In the genomic region with DNA sequence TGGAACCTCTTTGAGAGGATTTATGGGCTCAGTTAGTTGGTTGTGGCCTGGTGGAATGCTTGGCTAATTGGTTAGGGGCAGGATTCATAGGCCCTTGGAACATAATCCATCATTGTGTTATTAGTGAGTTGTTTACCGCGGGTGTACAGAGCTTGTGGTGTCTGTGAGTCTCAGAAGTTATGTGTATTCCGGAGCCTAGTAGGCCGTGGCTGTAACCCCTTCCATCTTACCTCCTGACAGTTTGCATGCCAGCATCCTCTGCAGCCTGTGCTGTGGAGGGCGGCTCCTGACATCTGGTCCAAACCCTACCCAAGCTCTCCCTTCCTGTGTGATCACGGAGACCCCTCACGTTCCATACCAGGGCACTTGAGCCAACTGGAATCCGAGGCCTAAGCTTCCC, we compare ENCODE assay signal across 16 mouse cellular contexts. TPM values are rescaled to one million over a fixed set of nuclear protein-coding genes. Genes with fewer than 3 reads are reported as not detected.
DNase-seq lines count a peak whose midpoint lies in the region; ATAC-seq and TF ChIP-seq lines count a peak whose summit lies in the region.
"Had no signal": no experiment of that assay in that cellular context is flagged by ENCODE, and none has a peak within 500 bp of the region (broad histone marks: within the 10 kb centered on the region; RNA-seq: fewer than 3 reads in every experiment).

No protein-coding gene starts in this region.

- intact Hi-C loops in left cerebral cortex, adult 2 months (cut with DNase I): loop anchor here (5.0 kb wide), 1 partner anchor 33 kb away; no protein-coding TSS in a partner anchor
- intact Hi-C loops in left cerebral cortex, postnatal 25 days (cut with DNase I): no loop called here

- WGBS in midbrain, embryonic 12.5 days: 82% methylated on average over 8 of the region's 8 CpGs
- WGBS in neural tube, embryonic 15.5 days: 63% methylated on average over 8 of the region's 8 CpGs

- no peak for ATAC-seq in midbrain, embryonic 12.5 days (ENCODE audit: low FRiP score, low read depth)
- ATAC-seq in neural tube, embryonic 15.5 days (ENCODE audit: low FRiP score): no peak
- ATAC-seq: inflammation-experienced regulatory T-cells, adult 6 months had no signal

- H3K27ac ChIP-seq in left cerebral cortex, adult 2 months: 0 out of 2 replicates have a peak overlapping the region, but pooled peaks have one; percentile 41
- no peak overlapping the region for H3K27ac ChIP-seq in midbrain, embryonic 12.5 days (replicated peaks)
- H3K27ac ChIP-seq in neural tube, embryonic 15.5 days (replicated peaks): no peak overlapping the region

- H3K36me3 ChIP-seq in midbrain, embryonic 12.5 days: no peaks in the 10 kb centered on the region
- H3K36me3 ChIP-seq in neural tube, embryonic 15.5 days: 0 out of 2 replicates have a peak, but pooled peaks cover 5% of the 10 kb centered on the region

- H3K9me3 ChIP-seq in midbrain, embryonic 12.5 days: no peaks in the 10 kb centered on the region
- H3K9me3 ChIP-seq in neural tube, embryonic 15.5 days (replicated peaks): no peaks in the 10 kb centered on the region

- H3K4me1 ChIP-seq in midbrain, embryonic 12.5 days: peaks cover 67% of the 10 kb centered on the region
- H3K4me1 ChIP-seq in neural tube, embryonic 15.5 days: peaks cover 70% of the 10 kb centered on the region

- TF ChIP-seq CTCF in left cerebral cortex, adult 2 months (IDR thresholded peaks at IDR 0.05): no peak

- H3K4me2 ChIP-seq in midbrain, embryonic 12.5 days (replicated peaks): peak overlapping the region; percentile 86; the same call in 1 of the 2 replicates
- peak overlapping the region; percentile 79 for H3K4me2 ChIP-seq in neural tube, embryonic 15.5 days

- H3K9ac ChIP-seq in midbrain, embryonic 12.5 days (replicated peaks): no peak overlapping the region
- peak overlapping the region; percentile 20; the same call in 1 of the 2 replicates for H3K9ac ChIP-seq in neural tube, embryonic 15.5 days (replicated peaks)

- peaks cover 14% of the 10 kb centered on the region for H3K27me3 ChIP-seq in midbrain, embryonic 12.5 days
- no peaks in the 10 kb centered on the region for H3K27me3 ChIP-seq in neural tube, embryonic 15.5 days (replicated peaks)

- H3K4me3 ChIP-seq in left cerebral cortex, adult 2 months: peak overlapping the region; percentile 81
- no peak overlapping the region for H3K4me3 ChIP-seq in midbrain, embryonic 12.5 days
- H3K4me3 ChIP-seq in neural tube, embryonic 15.5 days (replicated peaks): peak overlapping the region; percentile 91

- peak; percentile 41 for DNase-seq in cerebellum, adult 9-11 months
- no peak for DNase-seq in cerebellum, postnatal 14 days
- DNase-seq in left cerebral cortex, adult 2 months (ENCODE audit: extremely low spot score in 1 of 2, low spot score in 2 of 2): no peak
- no peak for DNase-seq in left cerebral cortex, postnatal 25 days (ENCODE audit: low spot score in 2 of 2)
- no peak for DNase-seq in gastrocnemius, postnatal 25 days
- DNase-seq in right cerebral cortex, postnatal 4 days: no peak
- DNase-seq: adrenal gland, adult 8-10 months; kidney, adult 8-10 months; kidney, postnatal 4 days; liver; lung, adult 18-20 months; lung, postnatal 36 days; retina, postnatal 1 day had no signal

RNA-seq across cellular contexts. Expression of a gene that starts 2.7 kb away (rescaled TPM):
- total RNA-seq in left cerebral cortex, adult 2 months (2021): 100 to 1,000 TPM; 605 to 610 TPM
- total RNA-seq in left cerebral cortex, postnatal 25 days (2021): 100 to 1,000 TPM; 629 to 631 TPM
- polyA plus RNA-seq in midbrain, embryonic 12.5 days (2016; fragmentation: Nextera tagmentation; extraction: Ambion mirVana): 38.2 and 47.2 TPM in 2 replicates
- 105 and 117 TPM in 2 replicates for polyA plus RNA-seq in neural tube, embryonic 15.5 days (2015; fragmentation: Nextera tagmentation; extraction: Ambion mirVana)
- under 1 TPM; 0.61 to 0.72 TPM for total RNA-seq in gastrocnemius, postnatal 25 days (2021)

Comparison
In these comparisons a context has a peak if more than half of its experiments do, and no peak if none do; other contexts are left out.
1. RNA of a gene that starts 2.7 kb away (total RNA-seq): 629 to 631 TPM in left cerebral cortex, postnatal 25 days and 605 to 610 TPM in left cerebral cortex, adult 2 months; 0.61 to 0.72 TPM in gastrocnemius, postnatal 25 days; every median in the first group is over 100 times any median in the second.